Mouse (Mus musculus) midbrain, postnatal 0 days (tissue): ENCODE results near the gene Mybl2. TPM values are rescaled to one million over a fixed set of nuclear protein-coding genes. Genes with fewer than 3 reads are reported as not detected.

Source experiments
- ATAC-seq: fragments of 200-750 bp; cut with Nextera tagmentation; 2 replicates; pipeline ENCODE4 v1.8.0; 2017; ENCODE audit warnings: moderate number of reproducible peaks, mild to moderate bottlenecking, moderate TSS enrichment, moderate library complexity; ENCODE audit not compliant: low FRiP score
- DNase-seq: peaks from one replicate; pipeline ENCODE4 v3.0.0-alpha.2; 2015; ENCODE audit warnings: low spot score
- H3K27ac ChIP-seq: fragments of 300-500 bp; sonication (generic); 2 replicates; pipeline ENCODE4 v1.5.1; 2014; ENCODE audit warnings: low read depth, mild to moderate bottlenecking, low read length, mixed read lengths
- H3K27me3 ChIP-seq: fragments of 300-500 bp; sonication (generic); 2 replicates; pipeline ENCODE4 v1.6.1; 2014; ENCODE audit warnings: low read length, control low read depth, mixed read lengths; ENCODE audit not compliant: insufficient read depth
- H3K36me3 ChIP-seq: fragments of 300-500 bp; sonication (generic); 2 replicates; pipeline ENCODE4 v1.6.1; 2014; ENCODE audit warnings: low read length, control low read depth, mixed read lengths; ENCODE audit not compliant: insufficient read depth
- H3K4me1 ChIP-seq: fragments of 300-500 bp; sonication (generic); 2 replicates; pipeline ENCODE4 v1.6.1; 2014; ENCODE audit warnings: mild to moderate bottlenecking, control low read depth, antibody characterized with exemption, low read length, mixed read lengths; ENCODE audit not compliant: insufficient read depth
- H3K4me2 ChIP-seq: fragments of 300-500 bp; sonication (generic); 2 replicates; pipeline ENCODE4 v1.6.1; 2014; ENCODE audit warnings: low read depth, mild to moderate bottlenecking, low read length, mixed read lengths; ENCODE audit not compliant: poor library complexity, severe bottlenecking
- H3K4me3 ChIP-seq: fragments of 300-500 bp; sonication (generic); 2 replicates; pipeline ENCODE4 v1.5.1; 2014; ENCODE audit warnings: low read depth, mild to moderate bottlenecking, low read length, moderate library complexity
- H3K9ac ChIP-seq: fragments of 300-500 bp; sonication (generic); replicated peaks from 2 replicates; pipeline ENCODE4 v1.6.1; 2014; ENCODE audit warnings: mild to moderate bottlenecking, low read length, moderate library complexity, mixed read lengths; ENCODE audit not compliant: poor library complexity, severe bottlenecking
- H3K9me3 ChIP-seq: fragments of 300-500 bp; sonication (generic); 2 replicates; pipeline ENCODE4 v1.6.1; 2016; ENCODE audit warnings: low read length, control low read depth
- CTCF ChIP-seq: IDR thresholded peaks from 2 replicates; pipeline ENCODE4 v1.5.1; 2016; ENCODE audit warnings: antibody characterized with exemption, mild to moderate bottlenecking
- WGBS: fragments of 180-500 bp; shearing (Covaris S2); extraction: QIAGEN DNeasy Blood & Tissue Kit; methylation state at CpG from one replicate; pipeline ENCODE4 v1.1.7; 2014; 5-methylcytosine and 5-hydroxymethylcytosine counted together
- polyA plus RNA-seq: library from polyadenylated mRNA; unstranded; fragments of >200 nt; fragmentation: Nextera tagmentation; extraction: Ambion mirVana; gene quantifications from 2 replicates; pipeline ENCODE4 v1.2.1, GENCODE M21; 2015
- total RNA-seq: library from RNA; depleted of rRNA; stranded (reverse); fragments of >200 nt; gene quantifications from 2 replicates; pipeline ENCODE4 v1.2.3, GENCODE M21; 2014

The Mybl2 gene
- total and polyA plus RNA-seq, 2 experiments from 2014 or later = 1.2 to 2.2 TPM

GRCm38 (mm10) chr2:163039940-163040339, 14.5 kb upstream of the Mybl2 start:
- DNase-seq = no peak
- H3K4me2 ChIP-seq = no peak overlapping the region
- no peak overlapping the region for H3K9ac ChIP-seq
- no peak overlapping the region for H3K27ac ChIP-seq
- no peaks in the 10 kb centered on the region for H3K9me3 ChIP-seq
- no peak for ATAC-seq
- no peak overlapping the region for H3K4me3 ChIP-seq
- H3K36me3 ChIP-seq = peaks cover 61% of the 10 kb centered on the region
- H3K27me3 ChIP-seq = no peaks in the 10 kb centered on the region
- WGBS = 92% methylated on average over 7 of the region's 7 CpGs
- TF ChIP-seq CTCF = no peak
- no peaks in the 10 kb centered on the region for H3K4me1 ChIP-seq

DNA sequence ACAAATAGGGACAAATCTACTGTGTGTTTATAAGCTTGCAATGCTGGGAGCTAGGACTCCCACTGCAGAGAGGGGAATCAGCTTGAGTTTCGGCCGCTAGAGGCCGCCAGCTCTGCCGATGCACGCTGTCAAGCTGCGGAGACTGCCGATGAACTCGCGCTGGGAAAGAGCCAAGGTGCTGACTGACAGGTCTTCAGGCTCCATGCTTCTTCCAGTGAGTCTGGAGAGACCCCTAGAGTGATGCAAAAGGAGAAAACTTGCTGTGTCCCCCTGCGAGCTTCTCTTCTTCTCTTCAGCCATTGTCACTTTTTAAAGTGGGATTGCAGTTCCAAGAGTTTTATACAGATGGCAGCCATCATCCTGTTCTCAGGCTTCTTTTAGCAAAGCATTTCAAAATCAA, 6.4 kb upstream of the Mybl2 start:
- no peak overlapping the region for H3K9ac ChIP-seq
- H3K36me3 ChIP-seq = peaks cover 30% of the 10 kb centered on the region
- ATAC-seq (peak; percentile 31; the same call in 1 of the 2 replicates), DNase-seq (peak; percentile 87)
- H3K9me3 ChIP-seq = no peaks in the 10 kb centered on the region
- H3K4me3 ChIP-seq = peak overlapping the region; percentile 18
- no peak overlapping the region for H3K27ac ChIP-seq
- 5% methylated on average over 10 of the region's 10 CpGs for WGBS
- no peaks in the 10 kb centered on the region for H3K27me3 ChIP-seq
- H3K4me2 ChIP-seq = peak overlapping the region; percentile 44
- H3K4me1 ChIP-seq = no peaks in the 10 kb centered on the region
- TF ChIP-seq CTCF = peak; percentile 90

- WGBS = 94% methylated on average over 2 of the region's 2 CpGs
- TF ChIP-seq CTCF = no peak
These were observed 5.4 kb upstream of the Mybl2 start for GRCm38 (mm10) chr2:163049116-163049515.

DNA sequence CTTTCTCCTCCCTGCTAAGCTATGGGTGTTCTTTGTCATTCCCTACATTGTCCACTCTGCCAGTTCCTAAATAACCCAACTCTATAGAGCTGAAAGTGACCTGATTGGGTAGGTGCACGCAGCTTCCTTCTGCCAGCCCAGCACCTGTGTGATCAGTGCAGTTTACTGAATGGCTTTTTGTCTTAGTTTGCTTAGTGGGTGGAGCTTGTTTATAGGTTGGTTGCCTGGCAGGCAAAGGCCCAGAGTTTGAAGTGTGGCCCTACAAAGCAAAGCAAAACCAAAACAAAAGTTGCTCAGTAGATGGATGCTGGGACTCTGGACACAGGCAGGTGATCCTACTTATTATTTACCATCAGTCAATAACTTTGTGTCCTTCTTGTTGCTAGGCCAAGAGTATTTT, 2.8 kb upstream of the Mybl2 start:
- Histone ChIP-seq H3K36me3 (peaks cover 6% of the 10 kb centered on the region; the same call in 1 of the 2 replicates), H3K4me1 (peaks cover 7% of the 10 kb centered on the region; the same call in 1 of the 2 replicates), H3K9ac (no peak overlapping the region), H3K27ac (no peak overlapping the region), H3K9me3 (no peaks in the 10 kb centered on the region), H3K27me3 (no peaks in the 10 kb centered on the region), H3K4me2 (no peak overlapping the region), H3K4me3 (no peak overlapping the region)
- WGBS = 79% methylated on average over 1 of the region's 1 CpGs
- DNase-seq (no peak), ATAC-seq (no peak)
- TF ChIP-seq CTCF = no peak

More at GRCm38 (mm10) chr2:163049116-163049515, 5.4 kb upstream of the Mybl2 start:
- Histone ChIP-seq H3K36me3 (peaks cover 25% of the 10 kb centered on the region), H3K4me2 (no peak overlapping the region), H3K4me3 (no peak overlapping the region), H3K4me1 (no peaks in the 10 kb centered on the region), H3K27ac (no peak overlapping the region), H3K27me3 (no peaks in the 10 kb centered on the region), H3K9ac (no peak overlapping the region), H3K9me3 (no peaks in the 10 kb centered on the region)
- ATAC-seq (no peak), DNase-seq (no peak)

GRCm38 (mm10) chr2:163052101-163052500, 2.4 kb upstream of the Mybl2 start:
- no peak for DNase-seq
- Histone ChIP-seq H3K27me3 (no peaks in the 10 kb centered on the region), H3K4me2 (no peak overlapping the region), H3K27ac (no peak overlapping the region), H3K9ac (no peak overlapping the region), H3K9me3 (no peaks in the 10 kb centered on the region), H3K36me3 (peaks cover 2% of the 10 kb centered on the region; the same call in 1 of the 2 replicates), H3K4me3 (no peak overlapping the region), H3K4me1 (peaks cover 7% of the 10 kb centered on the region; the same call in 1 of the 2 replicates)
- no peak for ATAC-seq
- TF ChIP-seq CTCF = no peak
- WGBS = 52% methylated on average over 4 of the region's 4 CpGs

DNA sequence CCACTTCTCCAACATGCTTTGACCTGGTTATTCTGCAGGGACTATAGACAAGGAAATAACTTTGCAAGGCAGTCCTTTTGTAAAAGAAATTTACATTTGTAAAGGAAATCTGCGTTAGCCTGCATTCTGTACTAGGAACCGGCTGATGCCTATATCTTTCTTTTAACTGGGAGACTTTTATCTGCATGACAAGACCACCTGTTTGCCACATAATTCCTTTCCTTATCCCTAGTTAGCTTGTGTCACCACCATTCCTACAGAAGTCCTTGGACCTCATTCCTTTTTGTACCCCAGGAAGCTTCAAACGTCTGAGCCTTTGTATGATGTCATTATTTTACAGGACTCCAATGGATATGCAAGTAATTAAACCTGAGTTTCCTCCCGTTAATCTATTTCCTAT, 1.7 kb upstream of the Mybl2 start:
- Histone ChIP-seq H3K9ac (no peak overlapping the region), H3K4me3 (no peak overlapping the region), H3K36me3 (no peaks in the 10 kb centered on the region), H3K4me1 (peaks cover 7% of the 10 kb centered on the region; the same call in 1 of the 2 replicates), H3K4me2 (no peak overlapping the region), H3K27ac (no peak overlapping the region), H3K9me3 (no peaks in the 10 kb centered on the region), H3K27me3 (no peaks in the 10 kb centered on the region)
- TF ChIP-seq CTCF = no peak
- 61% methylated on average over 4 of the region's 4 CpGs for WGBS
- no peak for ATAC-seq
- DNase-seq = no peak
